Mouse (Mus musculus): ENCODE measurements around the gene Mdfic.

DNA sequence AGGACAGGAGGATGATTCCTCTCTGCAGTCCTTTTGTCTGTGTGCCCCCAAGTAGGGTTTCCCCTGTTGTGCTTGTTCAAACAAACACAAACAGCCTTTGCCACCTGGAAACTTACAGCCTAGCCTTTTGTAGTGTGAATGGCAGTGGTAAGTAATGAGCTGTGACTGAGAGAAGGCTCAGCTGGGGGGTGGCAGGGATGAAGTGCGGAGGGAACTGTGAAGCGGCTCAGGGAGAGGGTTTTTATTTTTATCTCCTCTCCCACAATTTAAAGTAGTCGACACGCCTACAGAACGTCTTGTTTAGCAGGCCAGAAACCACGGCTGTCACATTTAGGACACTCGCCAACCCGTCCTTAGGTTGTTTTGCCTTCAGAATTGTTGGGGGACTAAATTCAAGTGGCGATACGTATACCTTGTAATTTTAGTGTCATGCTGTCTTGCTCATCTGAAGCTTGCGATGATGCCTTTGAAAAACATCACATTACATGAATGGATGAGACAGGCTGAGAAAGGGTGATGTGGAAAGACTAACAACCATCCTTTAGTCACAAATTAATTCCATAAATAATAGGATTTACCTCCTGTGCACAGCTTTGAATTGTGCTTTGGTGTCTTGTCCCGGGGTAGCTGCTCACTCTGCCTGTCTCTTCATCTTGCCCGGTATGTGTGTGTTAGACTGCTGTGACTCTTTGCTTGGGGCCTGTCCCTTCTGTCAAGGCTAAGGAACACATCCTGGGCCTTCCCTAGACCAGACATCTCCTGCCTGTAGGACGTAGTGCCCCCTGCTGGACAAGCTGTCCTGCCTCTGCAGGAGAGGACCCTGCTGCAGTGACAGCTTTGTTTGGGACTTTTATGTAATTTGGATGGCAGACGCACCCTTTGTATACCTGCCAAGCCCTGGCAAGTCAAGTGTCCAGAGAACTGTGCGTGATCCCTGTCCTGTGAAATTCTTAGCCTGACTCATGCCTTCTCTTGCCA, 69.4 kb downstream of the Mdfic start:
- TF ChIP-seq USF1 (IDR thresholded peaks at IDR 0.05; ENCODE audit: low read depth) (no peak), CTCF (IDR thresholded peaks at IDR 0.05; ENCODE audit: control insufficient read depth, insufficient read depth, insufficient read length) (peak; percentile 86), MYOG (IDR thresholded peaks at IDR 0.05; ENCODE audit: control insufficient read depth, extremely low read depth, insufficient read length) (no peak)
